Mouse (Mus musculus) adrenal gland (tissue): Measurements from ENCODE around the gene Ntmt1.

Source experiments
- intact Hi-C: fragments of 180-260 bp; cut with DNase I; formaldehyde crosslinking; loops from one replicate; pipeline ENCODE4 v1.15.1; 2025
- long read RNA-seq, 2 experiments: library from polyadenylated mRNA; unstranded; transcript quantifications; one replicate each; pipeline ENCODE4 v2.0.0; 2020; ENCODE audit warnings: borderline replicate concordance in 1 of 2; ENCODE audit not compliant: insufficient replicate concordance in 1 of 2

Gene Ntmt1
- long read RNA-seq, experiment 1, transcript Ntmt1-201 (4 exons, 1,387 nt): major isoform, 64 of 83 reads
- long read RNA-seq, experiment 1, transcript Ntmt1-207 (4 exons, 1,192 nt): minor isoform, 6 of 83 reads
- long read RNA-seq, experiment 1, partial matches to known transcripts: 0 of 83 reads
- long read RNA-seq, experiment 1, other reads (novel, unspliced or antisense): 13 of 83 reads
- long read RNA-seq, experiment 2, transcript Ntmt1-207 (4 exons, 1,192 nt): minor isoform, 6 of 114 reads
- long read RNA-seq, experiment 2, transcript Ntmt1-201 (4 exons, 1,387 nt): major isoform, 77 of 114 reads
- long read RNA-seq, experiment 2, partial matches to known transcripts: 5 of 114 reads
- long read RNA-seq, experiment 2, other reads (novel, unspliced or antisense): 26 of 114 reads

- intact Hi-C loops: no loop called here
Observed at GRCm38 (mm10) chr2:30807648-30808295, at the start of gene Ntmt1. Ntmt1 (plus strand) TSS chr2:30807826.

DNA sequence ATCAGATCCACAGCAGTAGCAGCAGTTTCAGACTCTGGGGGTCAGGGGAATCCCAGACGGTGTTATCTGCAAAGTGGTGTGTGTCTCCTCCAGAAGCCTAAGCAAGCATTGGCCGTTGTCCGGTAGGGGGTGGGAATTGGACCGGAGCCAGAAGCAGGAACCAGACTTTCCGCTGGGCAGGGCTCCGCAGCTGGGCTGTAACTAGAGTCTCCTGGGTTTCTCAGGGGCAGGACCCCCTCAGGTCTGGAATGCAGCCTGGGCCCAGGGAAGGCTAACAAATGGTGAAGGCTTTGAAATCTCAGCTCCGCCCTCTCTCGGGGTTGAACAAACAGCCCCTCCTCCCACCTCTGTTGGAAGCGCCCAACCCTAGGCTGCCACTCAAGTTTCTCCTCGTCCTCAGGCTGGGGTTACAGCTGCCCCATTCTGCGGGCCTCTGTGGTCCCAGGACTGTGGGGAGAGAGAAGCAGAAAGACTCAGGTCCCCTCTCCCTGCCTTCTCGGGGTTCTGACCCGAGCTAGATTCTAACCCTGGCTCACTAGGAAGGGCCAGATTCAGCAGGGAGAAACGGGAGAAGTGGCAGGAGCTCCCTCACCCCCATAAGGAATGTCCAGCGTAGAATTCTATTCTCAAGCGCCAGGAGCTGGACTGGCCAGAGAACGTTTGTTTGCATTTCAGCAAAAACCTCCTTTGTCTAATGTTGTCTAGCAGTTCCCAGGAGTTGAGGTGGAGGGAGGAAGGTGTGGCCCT lies 49.1 kb upstream of the Ntmt1 start:
- intact Hi-C loops: no loop called here

GRCm38 (mm10) chr2:30759088-30759374 lies 48.6 kb upstream of the Ntmt1 start:
- intact Hi-C loops: no loop called here

- intact Hi-C loops: no loop called here
Observed at GRCm38 (mm10) chr2:30759442-30759841, 48.2 kb upstream of the Ntmt1 start.

DNA sequence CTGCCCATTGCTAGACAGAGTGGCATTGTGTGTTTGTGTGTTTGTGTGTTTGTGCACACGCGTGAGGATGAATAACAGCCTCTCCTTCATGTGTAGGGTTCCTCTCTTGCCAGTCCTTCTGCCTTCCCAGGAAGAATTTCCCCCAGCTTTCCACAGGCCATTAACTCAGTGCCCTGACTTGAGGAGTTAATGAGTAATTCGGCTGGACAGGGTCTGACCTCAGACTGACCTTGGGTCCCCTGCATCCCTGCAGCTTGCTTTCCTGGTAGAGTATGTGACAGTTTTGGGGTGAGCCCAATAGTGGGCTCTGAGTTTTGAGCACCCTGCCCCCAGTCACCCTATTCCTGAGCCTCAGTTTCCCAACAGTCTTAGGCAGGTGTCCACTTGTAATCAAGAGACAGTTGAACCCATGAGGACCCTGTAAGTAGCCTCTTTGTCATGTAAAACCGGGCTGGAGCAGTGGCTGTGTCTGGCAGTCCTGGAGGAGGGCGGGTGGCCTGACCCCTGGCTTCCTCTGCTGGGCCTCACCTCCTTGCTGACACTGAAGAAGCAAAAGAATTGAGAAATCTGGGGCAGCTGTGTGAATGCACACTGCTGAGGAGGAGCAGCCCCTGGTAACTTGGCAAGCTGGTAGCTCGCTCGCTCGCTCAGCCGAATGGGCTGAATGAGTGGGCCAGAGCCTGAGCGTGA lies 47.6 kb upstream of the Ntmt1 start:
- intact Hi-C loops: no loop called here

GRCm38 (mm10) chr2:30760706-30761105 lies 46.9 kb upstream of the Ntmt1 start:
- intact Hi-C loops: no loop called here

DNA sequence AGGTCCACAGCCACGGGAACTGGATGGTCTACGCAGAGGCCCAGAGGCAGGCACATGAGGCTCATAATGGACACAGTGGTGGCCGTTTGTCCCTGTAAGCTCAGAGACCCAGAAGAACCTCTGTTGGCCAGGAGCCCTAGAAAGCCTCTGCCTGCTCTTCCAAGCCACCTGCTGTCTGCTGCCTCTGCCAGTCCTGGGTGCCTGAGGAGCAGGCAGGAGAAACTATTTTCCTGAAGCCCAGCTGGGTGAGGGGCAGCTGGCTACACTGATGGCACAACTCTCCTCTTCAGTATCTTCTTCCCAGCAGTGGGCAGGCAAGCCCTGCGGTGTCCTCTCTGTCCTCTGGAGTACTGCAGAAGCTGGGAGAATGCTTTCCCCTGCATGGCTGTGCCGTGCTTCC lies 41.2 kb upstream of the Ntmt1 start:
- intact Hi-C loops: loop anchor here (5.0 kb wide), 1 partner anchor 44 kb away; no protein-coding TSS in a partner anchor

DNA sequence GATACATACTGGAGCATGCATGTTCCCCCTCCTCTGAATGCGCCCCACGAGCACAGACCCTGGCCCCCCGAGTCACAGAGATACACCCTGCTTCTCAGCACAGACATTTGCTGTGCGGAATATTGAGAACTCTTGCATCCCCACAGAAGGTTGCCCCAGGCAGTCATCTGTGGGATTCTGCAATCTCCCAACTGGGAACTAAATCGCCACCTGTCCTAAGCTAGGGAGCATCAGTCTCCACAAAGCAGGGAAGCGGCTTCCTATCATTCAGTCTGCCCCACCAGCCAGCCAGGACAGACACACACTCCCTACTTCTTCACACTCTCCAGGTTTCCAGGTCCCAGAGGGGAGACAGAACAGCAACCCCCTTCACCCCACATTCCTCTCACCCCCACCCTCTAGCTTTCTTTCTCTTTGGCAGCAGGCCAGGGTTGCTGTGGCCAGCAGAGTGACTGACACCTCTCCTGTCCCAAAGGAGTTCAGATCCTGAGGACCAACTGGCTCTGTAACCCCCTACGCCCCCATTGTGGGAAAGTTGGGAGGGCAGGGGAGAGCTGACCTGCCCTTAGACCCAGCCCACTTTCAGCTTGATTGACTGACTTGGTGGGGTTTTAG lies 39.9 kb upstream of the Ntmt1 start:
- intact Hi-C loops: loop anchor here (5.0 kb wide), 1 partner anchor 45 kb away; no protein-coding TSS in a partner anchor

GRCm38 (mm10) chr2:30768529-30768928 lies 39.1 kb upstream of the Ntmt1 start:
- intact Hi-C loops: loop anchor here (5.0 kb wide), 1 partner anchor 46 kb away; no protein-coding TSS in a partner anchor

DNA sequence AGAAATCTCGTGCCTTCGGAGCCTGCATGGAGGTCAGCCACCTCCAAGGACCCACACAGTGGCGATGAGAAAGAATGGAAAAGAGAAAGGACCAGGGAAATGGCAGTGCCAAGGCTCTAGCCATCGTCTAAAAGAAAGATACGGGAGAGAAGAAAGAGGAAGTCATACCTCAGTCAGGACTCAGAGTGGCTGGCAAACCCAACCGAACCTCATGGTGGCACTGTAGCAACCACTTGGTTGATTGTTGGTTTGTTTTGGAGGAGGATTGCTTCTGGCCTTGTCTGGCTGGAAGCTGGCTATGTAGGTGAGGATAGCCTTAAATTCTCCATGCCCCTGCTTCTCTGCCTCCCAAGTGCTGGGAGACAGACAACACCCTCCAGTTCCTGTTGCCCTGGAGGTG lies 38.4 kb upstream of the Ntmt1 start:
- intact Hi-C loops: loop anchor here (5.0 kb wide), 1 partner anchor 47 kb away; no protein-coding TSS in a partner anchor

DNA sequence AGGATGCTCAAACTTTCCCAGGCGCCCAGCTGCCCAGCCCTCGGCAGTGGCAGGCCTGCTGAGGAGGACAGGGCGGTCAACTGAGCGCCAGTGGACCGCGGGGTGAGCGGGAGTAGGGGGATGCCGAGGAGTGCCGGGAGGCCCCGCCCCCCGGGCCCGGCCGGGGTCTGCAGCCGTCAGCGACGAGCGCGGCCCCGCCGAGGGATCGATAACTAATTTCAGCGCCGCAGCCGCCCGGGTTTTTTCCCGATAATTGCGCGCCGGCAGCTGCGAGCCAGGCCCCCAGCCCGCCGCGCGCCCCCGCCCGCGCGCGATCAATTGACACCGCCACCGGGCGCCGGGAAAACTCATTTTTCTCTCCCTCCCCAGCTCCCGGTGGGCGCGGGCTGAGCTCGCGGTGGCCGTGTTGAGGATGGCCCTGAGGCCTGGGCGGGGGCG lies 36.2 kb upstream of the Ntmt1 start:
- intact Hi-C loops: no loop called here

GRCm38 (mm10) chr2:30771806-30772460 lies 35.7 kb upstream of the Ntmt1 start:
- intact Hi-C loops: no loop called here

GRCm38 (mm10) chr2:30772581-30773312 lies 34.9 kb upstream of the Ntmt1 start:
- intact Hi-C loops: no loop called here

DNA sequence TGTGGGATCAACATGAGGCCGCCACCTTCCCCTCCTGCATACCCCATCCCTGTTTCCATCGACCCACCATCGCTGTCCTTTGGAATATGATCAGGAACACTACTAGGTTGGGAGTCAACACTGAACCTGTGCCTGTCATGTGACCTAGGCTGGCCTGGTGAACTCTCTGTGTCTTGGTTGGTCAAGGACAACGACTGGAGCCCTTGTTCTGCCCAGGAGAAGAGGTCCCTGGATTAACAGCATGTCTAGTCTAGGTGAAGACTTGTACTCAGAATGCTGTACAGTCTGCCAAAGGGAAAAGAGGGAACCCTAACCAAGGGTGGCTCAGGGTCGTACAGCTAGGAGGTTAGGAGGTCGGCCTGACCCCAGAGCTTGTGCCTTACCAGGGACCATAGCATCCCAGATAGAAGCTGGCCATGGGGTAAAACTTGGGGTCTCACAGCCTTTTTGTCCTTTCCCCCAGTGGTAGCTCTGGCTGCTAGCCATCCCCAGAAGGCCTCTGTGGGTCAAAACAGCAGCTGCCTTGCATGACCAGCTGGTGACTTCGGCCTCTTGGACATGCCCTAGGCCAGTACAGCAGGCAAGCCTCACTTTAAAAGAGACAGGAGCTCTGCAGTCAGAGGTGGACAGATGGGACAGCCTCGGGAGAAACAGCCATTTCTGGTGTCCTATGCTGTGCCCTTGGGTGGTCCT lies 34.2 kb upstream of the Ntmt1 start:
- intact Hi-C loops: no loop called here

- intact Hi-C loops: no loop called here
Observed at GRCm38 (mm10) chr2:30775955-30776354, 31.7 kb upstream of the Ntmt1 start.

DNA sequence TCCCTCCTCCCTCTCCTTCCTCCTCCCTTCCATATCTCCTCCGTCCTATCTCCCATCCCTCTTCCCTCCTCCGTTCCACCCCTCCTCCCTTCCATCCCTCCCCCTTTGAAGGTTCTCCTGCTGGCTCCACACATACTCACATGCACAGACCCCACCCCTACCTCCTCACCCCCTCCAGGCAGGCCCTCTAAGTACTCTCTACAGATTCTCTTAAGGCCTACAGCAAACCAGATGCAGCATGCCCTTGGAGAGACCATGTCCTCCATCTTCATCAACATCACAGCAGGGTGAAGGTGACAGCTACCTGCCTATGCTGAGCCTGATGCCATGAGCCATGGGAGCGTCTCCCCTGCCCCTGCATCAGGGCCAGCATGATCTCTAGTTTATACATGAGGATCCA lies 30.4 kb upstream of the Ntmt1 start:
- intact Hi-C loops: no loop called here

DNA sequence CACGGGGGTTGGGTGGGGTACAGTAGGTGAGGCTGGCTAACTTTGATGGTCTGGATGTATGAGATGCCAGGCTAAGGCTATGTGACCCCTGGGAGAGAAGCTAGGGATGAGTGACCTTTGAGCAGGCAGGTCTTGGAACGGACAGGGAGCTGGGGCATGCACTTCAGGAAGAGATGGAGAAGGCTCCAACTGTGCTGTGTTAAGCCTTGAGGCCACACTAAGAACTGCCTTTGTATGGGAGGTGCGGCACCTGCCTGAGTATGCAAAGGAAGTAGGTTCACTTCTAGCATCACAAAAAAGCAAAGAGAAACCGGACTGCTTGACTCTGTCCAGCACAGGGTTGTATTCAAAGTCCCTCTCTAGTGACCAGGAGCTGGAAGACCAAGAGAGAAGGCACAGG lies 29.4 kb upstream of the Ntmt1 start:
- intact Hi-C loops: no loop called here

DNA sequence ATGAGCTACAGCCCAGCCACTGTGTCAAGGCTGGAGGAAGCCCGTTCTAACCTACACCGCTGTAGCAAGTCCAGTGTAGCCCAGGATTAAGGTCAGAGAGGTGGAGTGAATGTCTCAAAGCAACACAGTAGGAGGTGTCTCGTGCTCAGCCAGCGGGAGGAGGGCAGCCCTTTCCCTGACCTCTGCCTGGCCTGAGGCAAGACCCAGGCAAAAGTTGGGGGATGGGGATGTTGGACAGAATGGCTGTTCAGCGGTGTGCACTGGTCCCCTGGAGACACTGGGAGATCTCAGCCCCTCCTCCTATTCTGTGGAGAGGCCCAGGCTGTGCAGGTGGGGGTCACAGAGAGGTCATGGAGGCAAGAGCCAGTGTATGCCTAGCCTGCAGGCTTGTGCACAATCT lies 28.4 kb upstream of the Ntmt1 start:
- intact Hi-C loops: no loop called here
